Mouse (Mus musculus): ENCODE measurements around the gene Btg1.

GRCm38 (mm10) chr10:96632271-96633144, 15.7 kb downstream of the Btg1 start:
- TF ChIP-seq CTCF (IDR thresholded peaks at IDR 0.05; ENCODE audit: low read depth) (no peak), EP300 (IDR thresholded peaks at IDR 0.05; ENCODE audit: low read depth) (no peak)

Data from liver, postnatal 0 days (tissue).